Mouse (Mus musculus): ENCODE measurements around the gene Zmym3.

- TF ChIP-seq CTCF (IDR thresholded peaks at IDR 0.05 in 2 of 3, conservative IDR thresholded peaks at IDR 0.05 in 1 of 3; ENCODE audit: control insufficient read depth in 1 of 3, insufficient read depth in 1 of 3, low read depth in 2 of 3, low read length in 3 of 3, poor library complexity in 1 of 3, severe bottlenecking in 1 of 3) (no peak), EP300 (IDR thresholded peaks at IDR 0.05; ENCODE audit: low read depth in 1 of 2, low read length in 2 of 2) (no peak), POLR2AphosphoS2 (IDR thresholded peaks at IDR 0.05; ENCODE audit: low read length) (no peak), ZNF384 (IDR thresholded peaks at IDR 0.05; ENCODE audit: low read depth, low read length) (no peak), MAX (IDR thresholded peaks at IDR 0.05; ENCODE audit: low read length) (no peak), POLR2A (IDR thresholded peaks at IDR 0.05; ENCODE audit: control insufficient read depth in 1 of 2, insufficient read depth in 1 of 2, low read depth in 1 of 2, low read length in 2 of 2, poor library complexity in 1 of 2) (no peak), CHD2 (IDR thresholded peaks at IDR 0.05; ENCODE audit: low read length) (no peak), RAD21 (IDR thresholded peaks at IDR 0.05; ENCODE audit: low read depth, low read length) (no peak), MYC (IDR thresholded peaks at IDR 0.05; ENCODE audit: low read depth, low read length) (no peak), ZC3H11A (IDR thresholded peaks at IDR 0.05; ENCODE audit: low read depth, low read length) (no peak), ETS1 (IDR thresholded peaks at IDR 0.05; ENCODE audit: low read depth, low read length) (no peak), TAL1 (IDR thresholded peaks at IDR 0.05; ENCODE audit: low read length) (no peak)
Observed at GRCm38 (mm10) chrX:101369001-101369400, 51.6 kb downstream of the Zmym3 start.
